Mouse (Mus musculus) spleen, postnatal 0 days (tissue): ENCODE results near the gene H2-T24. TPM values are rescaled to one million over a fixed set of nuclear protein-coding genes. Genes with fewer than 3 reads are reported as not detected.

Experiments
- microRNA counts: library from miRNA; unstranded; fragments of <30 nt; microRNA quantifications from one replicate; lab custom pipeline; 2015
- polyA plus RNA-seq: library from polyadenylated mRNA; unstranded; fragments of >200 nt; fragmentation: Nextera tagmentation; extraction: Ambion mirVana; gene quantifications from 2 replicates; pipeline ENCODE4 v1.2.1, GENCODE M21; 2015

H2-T24 gene
- 9.8 and 11.7 TPM in 2 replicates for polyA plus RNA-seq

GRCm38 (mm10) chr17:36020191-36021073 is at the start of gene H2-T24:
TSS of gene H2-T24 (minus strand) at chr17:36020560.

GRCm38 (mm10) chr17:36058362-36058761 is 38.0 kb upstream of the H2-T24 start, which contains the start of gene Gm11127:
TSS of gene Gm11127 (minus strand) at chr17:36058371.

GRCm38 (mm10) chr17:36042610-36043169 is 22.3 kb upstream of the H2-T24 start, which contains the start of the genes H2-T22 and Gm6034:
TSS of gene H2-T22 (minus strand) at chr17:36042747.
TSS of gene Gm6034 (plus strand) at chr17:36042961.

GRCm38 (mm10) chr17:36032351-36032875 is 12.1 kb upstream of the H2-T24 start, which contains the start of gene H2-T23:
TSS of gene H2-T23 (minus strand) at chr17:36032855.

GRCm38 (mm10) chr17:35979401-35980362 is 40.7 kb downstream of the H2-T24 start, which contains the start of the genes Gnl1 and Prr3:
TSS of gene Gnl1 (plus strand) at chr17:35979851.
TSS of gene Prr3 (minus strand) at chr17:35980236.

GRCm38 (mm10) chr17:35969418-35970389 is 50.7 kb downstream of the H2-T24 start, which contains the start of gene Abcf1:
TSS of gene Abcf1 (minus strand) at chr17:35969761.

MicroRNA genes within 50 kb of the gene (microRNA counts, 519-probe panel; counts per million panel counts)
- 88.3 counts per million for microRNA mmu-miR-877 (lab: Ali Mortazavi, UCI)

Other genes with a start within 250 kb of the H2-T24 start
- gene Ier3, start 198.9 kb downstream of the H2-T24 start, polyA plus RNA-seq: 32.9 and 36.5 TPM in 2 replicates
- gene Flot1, start 197.3 kb downstream of the H2-T24 start, polyA plus RNA-seq: 45.6 and 54.3 TPM in 2 replicates
- gene Tubb5, start 182.3 kb downstream of the H2-T24 start, polyA plus RNA-seq: 563 and 593 TPM in 2 replicates
- gene Mdc1, start 179.0 kb downstream of the H2-T24 start, polyA plus RNA-seq: 6.5 and 7.6 TPM in 2 replicates
- 38.0 and 41.2 TPM in 2 replicates for gene Nrm, start 159.2 kb downstream of the H2-T24 start, polyA plus RNA-seq
- 28.7 and 37.7 TPM in 2 replicates for gene Ppp1r18, start 155.0 kb downstream of the H2-T24 start, polyA plus RNA-seq
- 33.5 and 34.1 TPM in 2 replicates for gene Dhx16, start 140.7 kb downstream of the H2-T24 start, polyA plus RNA-seq
- gene 2310061I04Rik, start 123.1 kb downstream of the H2-T24 start, polyA plus RNA-seq: 16.2 and 16.7 TPM in 2 replicates
- gene Atat1, start 110.5 kb downstream of the H2-T24 start, polyA plus RNA-seq: 9.9 and 11.9 TPM in 2 replicates
- gene Mrps18b, start 104.2 kb downstream of the H2-T24 start, polyA plus RNA-seq: 71.9 and 77.8 TPM in 2 replicates
- gene Ppp1r10, start 104.1 kb downstream of the H2-T24 start, polyA plus RNA-seq: 17.4 and 18.4 TPM in 2 replicates
- gene Abcf1, start 50.8 kb downstream of the H2-T24 start, polyA plus RNA-seq: 75.9 and 76.2 TPM in 2 replicates
- gene Gnl1, start 40.7 kb downstream of the H2-T24 start, polyA plus RNA-seq: 18.4 and 21.0 TPM in 2 replicates
- 8.6 and 11.4 TPM in 2 replicates for gene Prr3, start 40.3 kb downstream of the H2-T24 start, polyA plus RNA-seq
- gene H2-T23, start 12.3 kb upstream of the H2-T24 start, polyA plus RNA-seq: 38.3 and 49.1 TPM in 2 replicates
- 10.0 and 15.3 TPM in 2 replicates for gene H2-T22, start 22.2 kb upstream of the H2-T24 start, polyA plus RNA-seq
- not detected in 2 replicates for gene Gm6034, start 22.4 kb upstream of the H2-T24 start, polyA plus RNA-seq
- not detected in 2 replicates for gene Gm11127, start 37.8 kb upstream of the H2-T24 start, polyA plus RNA-seq
- not detected in 2 replicates for gene Gm19684, start 101.1 kb upstream of the H2-T24 start, polyA plus RNA-seq
- not detected in 2 replicates for gene Gm7030, start 108.9 kb upstream of the H2-T24 start, polyA plus RNA-seq
- gene Gm8909, start 148.0 kb upstream of the H2-T24 start, polyA plus RNA-seq: not detected in 2 replicates
- not detected in 2 replicates for gene H2-T3, start 169.7 kb upstream of the H2-T24 start, polyA plus RNA-seq
- gene Rpp21, start 237.5 kb upstream of the H2-T24 start, polyA plus RNA-seq: 86.7 and 86.8 TPM in 2 replicates